Mouse (Mus musculus) spleen, postnatal 14 days (tissue): ENCODE data around the gene Krt90.

Experiments used
- DNase-seq, 2 experiments: peaks; one replicate each; pipeline ENCODE4 v3.0.0; 2021 to 2022; ENCODE audit warnings: low spot score in 2 of 2

Krt90 gene

GRCm38 (mm10) chr15:101562850-101563249 lies at the start of gene Krt90:
Krt90 (minus strand) TSS chr15:101562950.
- DNase-seq = no peak

GRCm38 (mm10) chr15:101599123-101599522 lies 36.4 kb upstream of the Krt90 start:
- no peak for DNase-seq

- no peak for DNase-seq
Measured at GRCm38 (mm10) chr15:101588216-101588615, 25.5 kb upstream of the Krt90 start.

GRCm38 (mm10) chr15:101584456-101584855 lies 21.7 kb upstream of the Krt90 start:
- DNase-seq = no peak

GRCm38 (mm10) chr15:101583211-101583965 lies 20.6 kb upstream of the Krt90 start:
- no peak for DNase-seq

- no peak for DNase-seq
Measured at GRCm38 (mm10) chr15:101581701-101582100, 19.0 kb upstream of the Krt90 start.

GRCm38 (mm10) chr15:101575506-101575905 lies 12.8 kb upstream of the Krt90 start:
- DNase-seq = no peak

- DNase-seq = no peak
Measured at GRCm38 (mm10) chr15:101573796-101574345, 11.1 kb upstream of the Krt90 start, which contains the start of gene Krt75. Krt75 (minus strand) TSS chr15:101573904.

GRCm38 (mm10) chr15:101567780-101568179 lies 5.0 kb upstream of the Krt90 start:
- DNase-seq = no peak

GRCm38 (mm10) chr15:101558034-101558646 lies 4.6 kb downstream of the Krt90 start:
- DNase-seq = no peak

GRCm38 (mm10) chr15:101553169-101553568 lies 9.6 kb downstream of the Krt90 start:
- no peak for DNase-seq

- no peak for DNase-seq
Measured at GRCm38 (mm10) chr15:101552188-101552587, 10.6 kb downstream of the Krt90 start.

GRCm38 (mm10) chr15:101550567-101550966 lies 12.2 kb downstream of the Krt90 start, which contains the start of gene Krt82:
Krt82 (minus strand) TSS chr15:101550667.
- DNase-seq = no peak

- DNase-seq = no peak
Measured at GRCm38 (mm10) chr15:101544478-101544877, 18.3 kb downstream of the Krt90 start.

GRCm38 (mm10) chr15:101542543-101542942 lies 20.2 kb downstream of the Krt90 start:
- no peak for DNase-seq

GRCm38 (mm10) chr15:101538580-101538900 lies 24.2 kb downstream of the Krt90 start:
- no peak for DNase-seq

- DNase-seq = no peak
Measured at GRCm38 (mm10) chr15:101537864-101538579, 24.7 kb downstream of the Krt90 start.

- no peak for DNase-seq
Measured at GRCm38 (mm10) chr15:101536054-101536850, 26.5 kb downstream of the Krt90 start.

GRCm38 (mm10) chr15:101532720-101533119 lies 30.0 kb downstream of the Krt90 start, which contains the start of gene Krt84:
Krt84 (minus strand) TSS chr15:101532820.
- no peak for DNase-seq

GRCm38 (mm10) chr15:101522556-101523232 lies 40.1 kb downstream of the Krt90 start:
- no peak for DNase-seq

GRCm38 (mm10) chr15:101519792-101520191 lies 43.0 kb downstream of the Krt90 start:
- peak in 1 of 2 experiments; percentile 21 for DNase-seq
